Mouse (Mus musculus): ENCODE measurements around the gene Rrh.
"Not testable (repeated sequence)": the region's sequence is repeated elsewhere in the genome, so short reads cannot be mapped to it uniquely, and the experiment has no call there.

The Rrh gene

DNA sequence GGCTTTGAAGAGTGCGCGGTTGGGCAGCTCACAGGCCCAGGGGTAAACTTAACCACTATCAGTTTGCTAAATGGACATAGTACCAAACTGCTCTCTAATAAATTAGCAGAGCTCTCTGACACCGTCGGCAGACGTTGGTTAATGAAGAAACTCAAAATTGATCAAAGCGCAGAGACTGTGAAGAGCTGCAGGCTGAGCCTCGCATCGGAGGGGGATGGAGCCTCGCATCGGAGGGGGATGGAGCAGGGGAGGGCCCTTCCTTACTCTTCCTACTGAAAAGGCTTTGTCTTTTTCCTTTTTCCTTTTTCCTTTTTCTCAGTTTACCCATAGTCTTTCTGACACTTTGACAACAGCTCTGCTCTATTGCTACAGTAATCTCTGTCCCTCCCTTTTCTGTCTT is 41.0 kb downstream of the Rrh start:
- DNase-seq, result no peak

DNA sequence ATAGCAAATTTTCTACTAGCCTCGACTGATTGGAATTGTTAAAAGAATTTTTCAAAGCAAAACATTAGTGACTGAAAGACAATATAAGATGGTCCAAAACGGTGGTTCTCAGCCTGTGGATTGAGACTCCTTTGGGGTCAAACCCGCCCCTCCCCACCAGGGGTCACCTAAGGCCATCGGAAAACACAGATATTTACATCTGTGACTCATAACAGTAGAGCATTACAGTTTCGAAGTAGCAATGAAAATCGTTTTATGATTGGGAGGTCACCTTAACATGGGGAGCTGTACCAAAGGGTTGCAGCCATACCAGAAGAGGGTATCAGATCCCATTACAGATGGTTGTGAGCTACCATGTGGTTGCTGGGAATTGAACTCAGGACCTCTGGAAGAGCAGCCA is 51.2 kb downstream of the Rrh start:
- no peak for DNase-seq

DNA sequence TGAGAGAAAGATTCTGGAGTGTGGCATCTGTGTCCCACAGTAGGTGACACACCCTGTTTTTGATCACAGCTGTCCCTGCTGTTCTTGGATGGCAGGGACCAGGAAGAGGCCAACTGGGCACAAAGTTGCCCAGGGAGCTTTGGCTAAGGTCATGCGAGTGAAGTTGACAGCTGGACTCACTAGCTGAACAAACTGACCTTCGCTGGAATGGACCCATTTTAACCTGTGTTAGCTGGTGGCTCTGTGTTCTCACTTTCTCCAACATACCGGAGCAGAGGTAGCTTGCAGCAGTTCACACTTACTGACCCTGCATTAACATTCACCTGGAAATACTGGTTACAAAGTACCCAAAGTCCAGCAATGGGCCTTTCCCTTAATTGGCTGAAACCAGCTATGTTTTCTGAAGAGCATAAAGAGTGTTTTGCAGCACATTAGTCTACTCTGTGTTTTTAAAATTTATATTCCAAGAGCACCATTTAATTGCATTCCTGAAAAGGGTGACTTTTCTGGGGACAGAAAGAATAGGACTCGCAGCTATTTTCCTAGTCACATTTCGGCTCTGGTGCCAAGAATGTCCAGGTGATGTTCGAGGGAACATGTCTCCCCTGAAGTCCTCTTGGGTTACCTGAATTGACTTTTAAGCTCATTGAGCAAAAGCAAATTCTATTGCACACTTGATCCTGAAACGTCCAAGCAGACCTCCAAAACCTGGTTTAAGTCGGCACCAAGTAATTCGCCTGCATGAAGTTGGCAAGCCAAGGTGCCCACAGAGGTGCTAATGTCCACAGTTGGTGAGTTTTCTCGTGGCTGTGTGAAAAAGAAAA is 55.2 kb downstream of the Rrh start:
- DNase-seq, result no peak

DNA sequence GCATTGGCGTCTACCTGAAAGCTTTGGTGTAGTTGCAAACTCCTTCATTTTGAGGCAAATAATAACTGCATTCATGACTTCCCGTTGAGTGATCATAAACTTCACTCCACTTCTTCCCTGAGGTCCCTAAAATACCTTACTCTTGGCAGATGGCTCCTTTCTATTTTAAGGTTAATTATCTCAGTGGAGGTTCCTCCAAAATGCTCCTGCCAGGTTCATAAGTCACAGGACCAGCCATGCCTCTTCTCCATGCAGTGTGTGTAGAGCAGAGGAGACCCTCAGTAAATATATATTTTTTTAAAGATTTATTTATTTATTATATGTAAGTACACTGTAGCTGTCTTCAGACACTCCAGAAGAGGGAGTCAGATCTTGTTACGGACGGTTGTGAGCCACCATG is 56.3 kb downstream of the Rrh start:
- DNase-seq, result no peak

DNA sequence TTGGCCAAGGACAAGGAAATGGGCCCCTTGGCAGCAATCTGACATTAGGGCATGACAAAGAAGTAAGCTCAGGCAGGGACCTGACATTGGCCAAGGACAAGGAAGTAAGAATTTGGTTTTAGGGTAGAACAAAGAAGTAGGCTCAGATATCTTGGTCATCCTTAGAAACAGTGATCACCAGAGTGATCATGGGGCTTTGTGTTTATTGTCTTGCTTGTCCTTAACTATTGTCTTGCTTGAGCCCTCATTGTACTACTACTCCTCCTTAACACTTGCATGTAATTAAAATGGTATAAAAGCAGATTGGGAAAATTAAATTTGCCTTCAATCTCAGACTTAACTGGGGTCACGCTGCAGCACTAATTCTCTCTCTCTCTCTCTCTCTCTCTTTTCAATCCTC is 64.8 kb downstream of the Rrh start:
- DNase-seq, result not testable (repeated sequence)

DNA sequence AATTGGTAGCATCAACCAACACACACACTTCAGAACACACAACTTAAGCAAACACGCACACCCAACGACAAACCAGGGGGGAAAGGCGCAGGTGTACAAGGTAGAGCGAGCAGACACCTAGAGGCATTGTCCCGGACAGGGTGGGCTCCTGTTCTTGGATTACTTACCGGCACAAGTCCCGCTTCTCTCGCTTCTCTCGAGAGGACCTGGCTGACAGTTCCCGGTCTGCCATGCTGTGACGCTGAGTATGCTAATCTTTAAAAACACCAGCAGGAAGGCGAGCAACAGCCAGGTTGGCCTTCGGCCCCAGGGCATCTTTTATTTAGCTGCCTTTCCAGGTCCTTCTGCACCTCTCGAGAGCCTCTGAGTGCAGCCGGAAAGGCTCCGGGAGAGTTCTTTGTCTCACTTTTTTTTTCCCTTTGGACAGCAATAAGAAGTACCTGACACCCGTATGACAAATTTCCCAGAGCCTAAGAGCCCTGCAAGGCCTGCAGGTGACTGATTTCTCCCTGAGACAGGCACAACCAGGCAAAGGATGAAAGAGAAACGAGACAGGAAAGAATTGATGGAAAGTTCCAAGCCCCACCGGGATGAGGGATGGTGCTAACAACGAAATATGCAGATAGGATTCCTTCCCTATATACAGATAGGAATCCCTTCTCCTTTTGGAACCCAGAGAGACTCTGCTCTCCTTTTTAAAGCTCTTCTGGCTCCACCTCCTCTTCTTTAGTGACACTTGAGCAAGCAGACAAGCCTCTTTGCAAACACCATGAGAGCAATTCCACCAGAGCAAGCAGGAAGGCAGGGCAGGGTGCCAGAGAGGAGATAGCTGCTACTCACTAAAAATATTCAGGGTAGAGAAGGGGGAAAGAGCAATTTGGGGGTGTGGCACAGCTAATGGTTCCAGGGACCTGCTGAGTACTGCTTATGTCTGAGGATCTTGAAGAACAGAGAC is 67.5 kb downstream of the Rrh start, which contains the start of gene Egf:
TSS of gene Egf (minus strand) at position 667 of the 955 bp plus-strand sequence.
- DNase-seq, result no peak
